Mouse (Mus musculus) neutrophil, adult 59 days (primary cell): ENCODE measurements around the gene Acad8. TPM values are rescaled to one million over a fixed set of nuclear protein-coding genes. Genes with fewer than 3 reads are reported as not detected.

ENCODE experiments used
- total RNA-seq, 2 experiments: library from RNA; stranded (reverse); gene quantifications; 1 replicate in 1 of 2; 2 replicates in 1 of 2; pipeline ENCODE4 v1.2.4; 2023

Gene Acad8
- 10 to 100 TPM; 26.5 to 31.4 TPM for total RNA-seq

GRCm38 (mm10) chr9:26999461-27000395 lies at the start of gene Acad8, which contains the start of gene Thyn1:
Acad8 (minus strand) TSS chr9:26999566.
Thyn1 (plus strand) TSS chr9:26999710.

DNA sequence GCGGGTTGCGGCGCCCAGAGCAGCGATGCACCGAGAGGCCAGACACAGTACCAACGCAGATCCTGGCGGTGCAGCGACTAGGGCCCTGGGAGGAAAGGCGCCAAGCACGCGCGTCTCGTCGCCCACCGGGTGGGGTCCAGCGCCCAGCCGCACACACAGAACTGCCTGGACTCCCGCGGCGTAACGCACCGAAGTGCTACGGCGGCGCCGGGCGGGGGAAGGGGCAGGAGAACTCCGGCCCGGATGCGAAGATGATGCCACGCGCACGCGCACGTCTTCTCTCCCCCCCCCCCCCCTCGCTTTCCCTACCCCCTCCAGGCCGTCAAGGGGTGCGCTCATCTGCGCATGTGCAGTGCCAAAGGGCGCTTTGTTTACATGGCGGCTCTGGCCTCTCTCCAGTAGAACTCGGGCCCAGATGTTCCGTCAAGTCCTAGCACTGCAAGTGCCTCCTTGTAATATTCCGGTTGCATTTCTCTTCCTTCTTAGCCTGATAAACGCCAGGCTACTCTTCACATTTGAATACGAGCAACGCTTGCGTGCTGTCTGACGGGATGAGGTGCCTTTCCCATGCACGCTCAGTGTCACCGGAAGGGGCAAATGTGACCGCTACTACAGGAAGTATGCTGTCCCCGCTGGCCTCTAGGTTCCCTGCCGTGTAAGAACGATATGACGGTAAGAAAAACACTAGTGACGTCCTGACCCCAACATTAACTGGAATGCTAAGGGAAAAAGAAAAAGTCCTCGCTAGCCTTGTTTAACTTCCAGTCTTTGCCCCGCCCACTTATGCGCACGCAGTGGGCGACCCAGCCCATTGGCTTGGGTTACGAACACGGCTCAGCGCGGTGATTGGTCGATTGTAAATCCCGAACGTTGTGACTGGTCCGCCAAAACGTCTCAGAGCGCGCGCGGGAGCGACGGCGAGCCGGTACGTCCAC lies 30.7 kb upstream of the Acad8 start, which contains the start of the genes Vps26b and Ncapd3:
Gene Vps26b, minus strand, starts transcription at position 238 of the 935 bp plus-strand sequence.
Gene Ncapd3, plus strand, starts transcription at position 348 of the 935 bp plus-strand sequence.

Other genes starting within 250 kb of the Acad8 start
- not detected for gene Glb1l2, start 193.1 kb downstream of the Acad8 start, total RNA-seq
- gene Glb1l3, start 138.7 kb downstream of the Acad8 start, total RNA-seq: not detected
- gene Gm1110, start 76.5 kb downstream of the Acad8 start, total RNA-seq: not detected
- gene Thyn1, start 144 bp upstream of the Acad8 start, total RNA-seq: 10 to 100 TPM; 13.2 to 14.5 TPM
- gene Vps26b, start 30.5 kb upstream of the Acad8 start, total RNA-seq: 10 to 100 TPM; 55.1 to 58.4 TPM
- gene Ncapd3, start 30.6 kb upstream of the Acad8 start, total RNA-seq: 10 to 100 TPM; 37.1 to 37.6 TPM
- gene Jam3, start 155.9 kb upstream of the Acad8 start, total RNA-seq: under 1 TPM in 1 of 2 experiments, not detected in 1; 0.20 TPM